8 mouse cellular contexts compared by ENCODE assay signal in the genomic region with DNA sequence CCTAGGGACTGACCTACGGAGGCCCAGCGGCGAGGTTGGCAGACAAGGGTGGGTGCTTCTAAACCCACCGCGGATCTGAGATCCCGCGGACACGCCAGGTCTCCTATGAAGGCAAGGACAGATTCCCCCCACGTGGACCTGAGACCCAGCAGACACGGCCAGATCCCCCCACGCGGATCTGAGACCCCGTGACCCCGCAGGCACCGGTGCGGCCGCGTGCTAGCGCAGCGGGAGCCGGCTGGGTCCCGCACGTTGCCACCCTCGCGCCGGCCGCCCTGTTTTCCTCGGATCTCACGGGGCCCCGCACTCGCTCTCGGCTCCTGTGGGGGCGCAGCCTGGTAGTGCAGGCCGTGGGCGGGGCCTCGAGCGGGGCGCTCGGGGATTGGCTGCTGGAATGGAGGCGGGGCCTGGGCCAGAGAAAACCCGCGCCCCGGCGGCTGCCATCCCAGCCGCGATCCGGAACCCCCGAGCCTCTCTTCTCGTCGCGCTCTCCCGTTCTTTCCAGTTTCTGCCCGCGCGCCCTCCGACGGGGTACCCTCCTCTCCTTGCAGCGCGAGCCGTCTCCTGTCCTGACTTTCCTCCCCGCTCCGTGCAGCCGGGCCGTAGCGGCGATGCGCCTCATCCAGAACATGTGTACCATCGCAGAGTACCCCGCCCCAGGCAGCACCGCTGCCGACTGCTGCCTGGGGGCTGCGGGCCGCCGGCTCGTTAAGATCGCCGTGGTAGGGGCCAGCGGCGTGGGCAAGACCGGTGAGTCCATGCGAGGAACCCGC. TPM values are rescaled to one million over a fixed set of nuclear protein-coding genes. Genes with fewer than 3 reads are reported as not detected.
DNase-seq lines count a peak whose midpoint lies in the region; ATAC-seq lines count a peak whose summit lies in the region.

A gene (plus strand): TSS at position 446 of the 773 bp plus-strand sequence.

- H3K4me3 ChIP-seq in hindbrain, embryonic 15.5 days: peak within 1 kb of the TSS; percentile 79

- no peaks in the 10 kb centered on the region for H3K27me3 ChIP-seq in hindbrain, embryonic 15.5 days

- DNase-seq in ZHBTc4 (ENCODE audit: low read depth, low spot score): peak; percentile 94
- peak; percentile 91 to 96 for DNase-seq in cerebellum, postnatal 36 days
- DNase-seq in gastrocnemius, adult 18-20 months (ENCODE audit: low spot score): peak; percentile 92
- DNase-seq in left cerebral cortex, adult 11 months (ENCODE audit: low spot score): peak; percentile 93
- peak; percentile 94 for DNase-seq in lung, postnatal 36 days
- peak; percentile 96 for DNase-seq in right cerebral cortex, adult 18-20 months
- DNase-seq in urinary bladder, postnatal 10 days (ENCODE audit: low spot score): peak; percentile 74

- H3K9ac ChIP-seq in hindbrain, embryonic 15.5 days: peak within 1 kb of the TSS; percentile 70

- H3K4me1 ChIP-seq in hindbrain, embryonic 15.5 days (replicated peaks): peaks cover 38% of the 10 kb centered on the region

- ATAC-seq in hindbrain, embryonic 15.5 days (ENCODE audit: low FRiP score, low read depth): peak; percentile 96

- H3K9me3 ChIP-seq in hindbrain, embryonic 15.5 days: no peaks in the 10 kb centered on the region

- WGBS in hindbrain, embryonic 15.5 days: under 1% methylated on average over 82 of the region's 82 CpGs

- peak within 1 kb of the TSS; percentile 49 for H3K27ac ChIP-seq in hindbrain, embryonic 15.5 days (replicated peaks)

- no peaks in the 10 kb centered on the region for H3K36me3 ChIP-seq in hindbrain, embryonic 15.5 days

- peak within 1 kb of the TSS; percentile 91 for H3K4me2 ChIP-seq in hindbrain, embryonic 15.5 days

RNA-seq across cellular contexts. Expression of the gene that starts here (rescaled TPM):
- total RNA-seq in gastrocnemius, adult 18-20 months (2021): 1 to 10 TPM; 2.8 to 4.7 TPM
- polyA plus RNA-seq in hindbrain, embryonic 15.5 days (2015; fragmentation: Nextera tagmentation; extraction: Ambion mirVana): 17.8 and 20.0 TPM in 2 replicates

Comparison
In these comparisons a context has a peak if more than half of its experiments do, and no peak if none do; other contexts are left out.
1. Peak in every context shown above with its lines: DNase-seq, ATAC-seq, H3K4me3 ChIP-seq and H3K27ac ChIP-seq.